Mouse (Mus musculus): Measurements from ENCODE around the gene Tmem87a. TPM values are rescaled to one million over a fixed set of nuclear protein-coding genes. Genes with fewer than 3 reads are reported as not detected.

Gene Tmem87a
- polyA plus RNA-seq, 1 experiment: 2.7 TPM

- Histone ChIP-seq H3K4me3 (ENCODE audit: low read depth, low read length) (no peak overlapping the region), H3K27ac (ENCODE audit: insufficient read depth, low read depth, low read length) (no peak overlapping the region), H3K4me1 (ENCODE audit: control insufficient read depth, insufficient read depth, insufficient read length, low read length) (no peaks in the 10 kb centered on the region), H3K27me3 (ENCODE audit: control insufficient read depth, insufficient read depth, low read length) (no peaks in the 10 kb centered on the region), H3K36me3 (ENCODE audit: control insufficient read depth, insufficient read depth, low read length) (peaks cover 51% of the 10 kb centered on the region)
- TF ChIP-seq CTCF (IDR thresholded peaks at IDR 0.05; ENCODE audit: extremely low read depth, insufficient read length, insufficient replicate concordance, low read depth, low read length) (no peak), POLR2A (IDR thresholded peaks at IDR 0.05; ENCODE audit: low read depth, low read length) (no peak)
- 63% methylated on average over 2 of the region's 2 CpGs for WGBS
Measured at GRCm38 (mm10) chr2:120337886-120338285, 66.0 kb downstream of the Tmem87a start.

DNA sequence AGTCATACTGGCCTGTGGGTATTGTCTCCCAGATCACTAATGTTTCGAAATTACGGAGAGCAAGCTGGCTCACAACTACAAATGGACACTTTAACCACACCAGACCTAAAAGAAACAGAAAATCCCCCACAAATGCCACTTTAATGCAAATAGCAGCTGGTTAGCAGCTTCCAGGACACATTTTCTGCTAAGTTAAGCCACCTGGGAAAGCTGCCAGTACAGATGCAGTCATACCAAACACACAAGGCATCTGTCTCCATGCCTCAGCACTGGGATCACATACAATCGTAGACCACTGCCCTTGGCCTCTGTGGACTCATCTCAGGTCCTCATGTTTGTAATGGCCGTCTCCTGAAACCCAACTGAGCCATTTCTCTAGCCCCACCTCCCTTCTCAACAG is 72.3 kb downstream of the Tmem87a start:
- Histone ChIP-seq H3K27ac (ENCODE audit: insufficient read depth, low read depth, low read length) (no peak overlapping the region), H3K36me3 (ENCODE audit: control insufficient read depth, insufficient read depth, low read length) (peaks cover 56% of the 10 kb centered on the region), H3K27me3 (ENCODE audit: control insufficient read depth, insufficient read depth, low read length) (no peaks in the 10 kb centered on the region), H3K4me3 (ENCODE audit: low read depth, low read length) (no peak overlapping the region), H3K4me1 (ENCODE audit: control insufficient read depth, insufficient read depth, insufficient read length, low read length) (no peaks in the 10 kb centered on the region)
- 90% methylated on average over 4 of the region's 4 CpGs for WGBS
- TF ChIP-seq CTCF (IDR thresholded peaks at IDR 0.05; ENCODE audit: extremely low read depth, insufficient read length, insufficient replicate concordance, low read depth, low read length) (no peak), POLR2A (IDR thresholded peaks at IDR 0.05; ENCODE audit: low read depth, low read length) (no peak)

GRCm38 (mm10) chr2:120315077-120315476 is 88.8 kb downstream of the Tmem87a start:
- Histone ChIP-seq H3K4me3 (ENCODE audit: low read depth, low read length) (no peak overlapping the region), H3K36me3 (ENCODE audit: control insufficient read depth, insufficient read depth, low read length) (peaks cover 19% of the 10 kb centered on the region), H3K4me1 (ENCODE audit: control insufficient read depth, insufficient read depth, insufficient read length, low read length) (no peaks in the 10 kb centered on the region), H3K27ac (ENCODE audit: insufficient read depth, low read depth, low read length) (no peak overlapping the region), H3K27me3 (ENCODE audit: control insufficient read depth, insufficient read depth, low read length) (no peaks in the 10 kb centered on the region)
- TF ChIP-seq POLR2A (IDR thresholded peaks at IDR 0.05; ENCODE audit: low read depth, low read length): no peak
- no peak for TF ChIP-seq CTCF (IDR thresholded peaks at IDR 0.05; ENCODE audit: extremely low read depth, insufficient read length, insufficient replicate concordance, low read depth, low read length)
- WGBS: 57% methylated on average over 4 of the region's 4 CpGs

GRCm38 (mm10) chr2:120314487-120314886 is 89.4 kb downstream of the Tmem87a start:
- Histone ChIP-seq H3K4me1 (ENCODE audit: control insufficient read depth, insufficient read depth, insufficient read length, low read length) (no peaks in the 10 kb centered on the region), H3K27ac (ENCODE audit: insufficient read depth, low read depth, low read length) (no peak overlapping the region), H3K36me3 (ENCODE audit: control insufficient read depth, insufficient read depth, low read length) (peaks cover 18% of the 10 kb centered on the region), H3K27me3 (ENCODE audit: control insufficient read depth, insufficient read depth, low read length) (no peaks in the 10 kb centered on the region), H3K4me3 (ENCODE audit: low read depth, low read length) (no peak overlapping the region)
- WGBS: 62% methylated on average over 4 of the region's 4 CpGs
- no peak for TF ChIP-seq POLR2A (IDR thresholded peaks at IDR 0.05; ENCODE audit: low read depth, low read length)
- TF ChIP-seq CTCF (IDR thresholded peaks at IDR 0.05; ENCODE audit: extremely low read depth, insufficient read length, insufficient replicate concordance, low read depth, low read length): no peak

DNA sequence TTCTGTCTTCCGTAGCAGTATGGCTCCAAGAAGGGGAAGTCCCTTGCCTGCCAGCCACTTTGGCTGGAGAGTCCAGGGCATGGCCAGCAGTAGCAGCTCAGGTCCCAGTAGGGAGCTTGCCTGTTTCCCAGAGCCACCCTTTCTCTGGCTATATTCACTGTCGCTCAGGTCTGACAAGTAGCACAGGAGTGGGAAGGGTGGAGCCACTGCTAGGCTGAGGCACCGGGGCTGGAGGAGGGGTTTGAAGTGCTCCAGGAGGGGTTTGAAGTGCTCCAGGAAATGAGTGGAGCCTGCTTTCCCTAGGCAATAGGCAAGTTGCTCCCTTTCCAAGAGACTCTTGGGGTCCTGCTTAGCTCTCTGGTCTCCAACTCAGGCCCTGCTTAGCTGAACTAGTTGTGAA is 89.9 kb downstream of the Tmem87a start, which contains the start of gene Pla2g4f:
Pla2g4f (minus strand) TSS at position 190 of the 400 bp plus-strand sequence.
- Histone ChIP-seq H3K36me3 (ENCODE audit: control insufficient read depth, insufficient read depth, low read length) (peaks cover 15% of the 10 kb centered on the region), H3K27me3 (ENCODE audit: control insufficient read depth, insufficient read depth, low read length) (no peaks in the 10 kb centered on the region), H3K4me1 (ENCODE audit: control insufficient read depth, insufficient read depth, insufficient read length, low read length) (no peaks in the 10 kb centered on the region), H3K4me3 (ENCODE audit: low read depth, low read length) (no peak within 1 kb of the TSS), H3K27ac (ENCODE audit: insufficient read depth, low read depth, low read length) (no peak within 1 kb of the TSS)
- 40% methylated on average over 3 of the region's 3 CpGs for WGBS
- no peak for TF ChIP-seq POLR2A (IDR thresholded peaks at IDR 0.05; ENCODE audit: low read depth, low read length)
- no peak for TF ChIP-seq CTCF (IDR thresholded peaks at IDR 0.05; ENCODE audit: extremely low read depth, insufficient read length, insufficient replicate concordance, low read depth, low read length)

DNA sequence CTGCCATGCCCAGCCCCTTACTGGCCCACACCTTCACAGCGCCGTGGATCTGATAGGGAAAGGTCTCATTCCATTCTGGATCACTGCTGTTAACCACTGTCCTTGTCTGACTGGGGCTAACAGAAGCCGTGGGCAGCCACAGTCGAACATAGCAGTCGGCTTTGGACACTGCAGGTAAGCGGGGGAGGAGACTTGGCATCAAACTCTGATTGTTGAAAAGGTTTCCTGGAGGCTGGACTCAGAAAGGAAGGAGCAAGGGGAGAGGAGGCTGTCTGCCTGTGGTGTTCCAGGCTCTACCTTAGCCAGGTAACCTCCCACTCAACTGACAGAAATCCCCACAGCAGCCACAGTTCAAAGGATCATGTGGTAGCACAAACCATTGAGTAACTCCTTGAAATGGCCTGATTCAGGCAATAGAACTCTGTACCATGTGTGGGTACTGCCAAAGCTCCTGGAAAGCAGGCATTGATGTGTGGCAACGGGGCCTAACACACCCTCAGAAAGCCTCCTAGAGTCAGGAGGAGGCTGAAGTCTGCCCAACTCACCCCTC is 91.6 kb downstream of the Tmem87a start:
- no peaks in the 10 kb centered on the region for H3K27me3 ChIP-seq (ENCODE audit: control insufficient read depth, insufficient read depth, low read length)
- peaks cover 6% of the 10 kb centered on the region for H3K36me3 ChIP-seq (ENCODE audit: control insufficient read depth, insufficient read depth, low read length)
- no peak for TF ChIP-seq POLR2A (IDR thresholded peaks at IDR 0.05; ENCODE audit: low read depth, low read length)
- no peak for TF ChIP-seq CTCF (IDR thresholded peaks at IDR 0.05; ENCODE audit: extremely low read depth, insufficient read length, insufficient replicate concordance, low read depth, low read length)
- 55% methylated on average over 7 of the region's 7 CpGs for WGBS
- no peak overlapping the region for H3K27ac ChIP-seq (ENCODE audit: insufficient read depth, low read depth, low read length)
- no peak overlapping the region for H3K4me3 ChIP-seq (ENCODE audit: low read depth, low read length)
- H3K4me1 ChIP-seq (ENCODE audit: control insufficient read depth, insufficient read depth, insufficient read length, low read length): no peaks in the 10 kb centered on the region; the same call in 1 of the 2 replicates

Other genes with a start within 250 kb of the Tmem87a start
- 19.6 and 30.7 TPM in 2 replicates for gene Ehd4, start 249.5 kb downstream of the Tmem87a start, polyA plus RNA-seq (2012; rRNA removed)
- 0.03 and 0.67 TPM in 2 replicates for gene Pla2g4e, start 158.8 kb downstream of the Tmem87a start, polyA plus RNA-seq (2012; rRNA removed)
- gene Pla2g4d, start 114.9 kb downstream of the Tmem87a start, polyA plus RNA-seq (2012; rRNA removed): not detected in 2 replicates
- gene Pla2g4f, start 89.9 kb downstream of the Tmem87a start, polyA plus RNA-seq (2012; rRNA removed): 0.08 and 0.34 TPM in 2 replicates
- 8.1 and 12.8 TPM in 2 replicates for gene Vps39, start 51.0 kb downstream of the Tmem87a start, polyA plus RNA-seq (2012; rRNA removed)
- gene Ganc, start 217 bp downstream of the Tmem87a start, polyA plus RNA-seq (2012; rRNA removed): 4.6 and 10.5 TPM in 2 replicates
- gene Capn3, start 51.9 kb upstream of the Tmem87a start, polyA plus RNA-seq (2012; rRNA removed): 0.76 and 1.3 TPM in 2 replicates
- 24.0 and 39.1 TPM in 2 replicates for gene Zfp106, start 159.7 kb upstream of the Tmem87a start, polyA plus RNA-seq (2012; rRNA removed)
- gene Snap23, start 163.6 kb upstream of the Tmem87a start, polyA plus RNA-seq (2012; rRNA removed): 2.3 and 3.6 TPM in 2 replicates
- gene Haus2, start 205.3 kb upstream of the Tmem87a start, polyA plus RNA-seq (2012; rRNA removed): 0.53 and 1.6 TPM in 2 replicates
- 4.3 and 13.1 TPM in 2 replicates for gene Lrrc57, start 205.4 kb upstream of the Tmem87a start, polyA plus RNA-seq (2012; rRNA removed)
- 1.2 and 2.1 TPM in 2 replicates for gene Stard9, start 225.0 kb upstream of the Tmem87a start, polyA plus RNA-seq (2012; rRNA removed)